Mouse (Mus musculus) left cerebral cortex, postnatal 25 days (tissue): ENCODE results near the gene Dtx1. TPM values are rescaled to one million over a fixed set of nuclear protein-coding genes. Genes with fewer than 3 reads are reported as not detected.

Experiments
- DNase-seq, 2 experiments: peaks; one replicate each; pipeline ENCODE4 v3.0.0; 2022; ENCODE audit warnings: low spot score in 2 of 2, mixed read lengths in 1 of 2
- intact Hi-C: fragments of 180-260 bp; cut with DNase I; formaldehyde crosslinking; loops from one replicate; pipeline ENCODE4 v1.15.1; 2025
- total RNA-seq, 2 experiments: library from RNA; stranded (reverse); gene quantifications; 2 replicates each; pipeline ENCODE4 v1.2.3; 2021

The Dtx1 gene
- 10 to 100 TPM; 68.9 to 71.2 TPM for total RNA-seq

GRCm38 (mm10) chr5:120711827-120712226 is at the start of gene Dtx1:
Gene Dtx1 (minus strand): TSS chr5:120711927.
- no peak for DNase-seq
- intact Hi-C loops = loop anchor here (2.0 kb wide), 1 partner anchor 91 kb away; no protein-coding TSS in a partner anchor

GRCm38 (mm10) chr5:120754215-120754614 is 42.5 kb upstream of the Dtx1 start:
- intact Hi-C loops = no loop called here
- DNase-seq = no peak

GRCm38 (mm10) chr5:120752786-120753185 is 41.1 kb upstream of the Dtx1 start:
- intact Hi-C loops = no loop called here
- DNase-seq = no peak

GRCm38 (mm10) chr5:120751206-120751605 is 39.5 kb upstream of the Dtx1 start:
- intact Hi-C loops = no loop called here
- no peak for DNase-seq

GRCm38 (mm10) chr5:120749688-120750087 is 38.0 kb upstream of the Dtx1 start, which contains the start of gene Oas2:
Gene Oas2 (minus strand): TSS chr5:120749853.
- no peak for DNase-seq
- intact Hi-C loops = no loop called here

- DNase-seq = peak; percentile 71 to 74
- intact Hi-C loops = loop anchor here (1.0 kb wide), 1 partner anchor 126 kb away; no protein-coding TSS in a partner anchor
Observed at GRCm38 (mm10) chr5:120746451-120746850, 34.7 kb upstream of the Dtx1 start.

GRCm38 (mm10) chr5:120742125-120742524 is 30.4 kb upstream of the Dtx1 start:
- DNase-seq = peak in 1 of 2 experiments; percentile 37
- intact Hi-C loops = no loop called here

GRCm38 (mm10) chr5:120734380-120734990 is 22.8 kb upstream of the Dtx1 start:
- intact Hi-C loops = no loop called here

GRCm38 (mm10) chr5:120733696-120734095 is 22.0 kb upstream of the Dtx1 start:
- DNase-seq = no peak
- intact Hi-C loops = no loop called here

More at GRCm38 (mm10) chr5:120734380-120734990, 22.8 kb upstream of the Dtx1 start:
- peak; percentile 12 to 56 for DNase-seq

GRCm38 (mm10) chr5:120732740-120733139 is 21.0 kb upstream of the Dtx1 start:
- intact Hi-C loops = no loop called here
- no peak for DNase-seq

- intact Hi-C loops = no loop called here
- no peak for DNase-seq
Observed at GRCm38 (mm10) chr5:120729319-120729718, 17.6 kb upstream of the Dtx1 start.

- DNase-seq = no peak
- intact Hi-C loops = no loop called here
Observed at GRCm38 (mm10) chr5:120725811-120726455, 14.2 kb upstream of the Dtx1 start.

GRCm38 (mm10) chr5:120721005-120721404 is 9.3 kb upstream of the Dtx1 start:
- no peak for DNase-seq
- intact Hi-C loops = no loop called here

GRCm38 (mm10) chr5:120718600-120719378 is 7.1 kb upstream of the Dtx1 start:
- intact Hi-C loops = no loop called here
- no peak for DNase-seq

- DNase-seq = no peak
- intact Hi-C loops = no loop called here
Observed at GRCm38 (mm10) chr5:120717136-120717535, 5.4 kb upstream of the Dtx1 start.

- intact Hi-C loops = loop anchor here (1.0 kb wide), 1 partner anchor 34 kb away; no protein-coding TSS in a partner anchor
- peak; percentile 82 to 85 for DNase-seq
Observed at GRCm38 (mm10) chr5:120714314-120714713, 2.6 kb upstream of the Dtx1 start.

- intact Hi-C loops = no loop called here
- peak in 1 of 2 experiments; percentile 47 for DNase-seq
Observed at GRCm38 (mm10) chr5:120712721-120713120, 994 bp upstream of the Dtx1 start.

- peak; percentile 83 to 85 for DNase-seq
- intact Hi-C loops = loop anchor here (2.0 kb wide), 1 partner anchor 91 kb away; no protein-coding TSS in a partner anchor
Observed at GRCm38 (mm10) chr5:120711416-120711815, 311 bp downstream of the Dtx1 start.

GRCm38 (mm10) chr5:120710826-120711248 is 890 bp downstream of the Dtx1 start:
- intact Hi-C loops = loop anchor here (2.0 kb wide), 1 partner anchor 90 kb away; no protein-coding TSS in a partner anchor
- no peak for DNase-seq
